Mouse (Mus musculus): Measurements from ENCODE around the gene Card9. TPM values are rescaled to one million over a fixed set of nuclear protein-coding genes. Genes with fewer than 3 reads are reported as not detected.
A peak's percentile ranks its signal among the peaks of the same experiment; 100 is the strongest.
"Not testable (repeated sequence)": the region's sequence is repeated elsewhere in the genome, so short reads cannot be mapped to it uniquely, and the experiment has no call there.

The Card9 gene
- polyA plus RNA-seq, 1 experiment from 2014 or later = 0.41 TPM

GRCm38 (mm10) chr2:26398978-26399377 lies 38.3 kb upstream of the Card9 start:
- no peak overlapping the region for H3K27ac ChIP-seq (ENCODE audit: low read depth, low read length)
- no peak overlapping the region for H3K4me3 ChIP-seq (ENCODE audit: low read depth, low read length)
- DNase-seq (ENCODE audit: low spot score) (no peak), ATAC-seq (ENCODE audit: insufficient read depth, low FRiP score, low TSS enrichment) (no peak)
- no peaks in the 10 kb centered on the region for H3K9me3 ChIP-seq (ENCODE audit: control insufficient read depth, low read length)
- WGBS = 90% methylated on average over 8 of the region's 8 CpGs
- no peaks in the 10 kb centered on the region for H3K4me1 ChIP-seq (ENCODE audit: control insufficient read depth, insufficient read depth, low read length)
- peaks cover 39% of the 10 kb centered on the region for H3K36me3 ChIP-seq (ENCODE audit: control insufficient read depth, insufficient read depth, low read length)
- H3K9ac ChIP-seq (ENCODE audit: low read length) = no peak overlapping the region
- H3K4me2 ChIP-seq (ENCODE audit: low read depth) = no peak overlapping the region
- H3K27me3 ChIP-seq (ENCODE audit: control insufficient read depth, insufficient read depth, low read length) = no peaks in the 10 kb centered on the region

DNA sequence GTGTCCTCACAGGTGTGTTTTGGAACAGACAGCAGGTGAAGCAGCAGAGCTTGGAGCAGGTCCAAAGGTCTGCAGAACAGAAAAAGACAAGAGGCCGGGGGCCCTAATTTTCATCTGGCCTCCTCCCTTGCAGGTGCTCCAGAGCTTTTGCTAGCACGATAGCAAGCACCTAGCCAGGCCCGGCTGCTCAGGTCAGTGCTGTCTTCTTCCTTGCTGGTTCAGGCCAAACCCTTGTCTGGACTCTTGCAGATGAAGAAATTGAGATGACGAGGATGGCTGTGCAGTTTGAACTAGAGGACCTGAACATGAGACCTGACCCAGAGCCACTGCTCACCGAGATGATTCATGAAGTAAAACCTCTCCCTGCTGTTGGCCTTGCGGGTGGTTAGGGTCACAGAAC lies 30.9 kb upstream of the Card9 start:
- ATAC-seq (ENCODE audit: insufficient read depth, low FRiP score, low TSS enrichment) (no peak), DNase-seq (ENCODE audit: low spot score) (no peak)
- no peak overlapping the region for H3K9ac ChIP-seq (ENCODE audit: low read length)
- H3K9me3 ChIP-seq (ENCODE audit: control insufficient read depth, low read length) = no peaks in the 10 kb centered on the region
- no peak overlapping the region for H3K4me3 ChIP-seq (ENCODE audit: low read depth, low read length)
- H3K36me3 ChIP-seq (ENCODE audit: control insufficient read depth, insufficient read depth, low read length) = peaks cover 47% of the 10 kb centered on the region
- H3K4me2 ChIP-seq (ENCODE audit: low read depth) = no peak overlapping the region
- no peak overlapping the region for H3K27ac ChIP-seq (ENCODE audit: low read depth, low read length)
- no peaks in the 10 kb centered on the region for H3K27me3 ChIP-seq (ENCODE audit: control insufficient read depth, insufficient read depth, low read length)
- peaks cover 10% of the 10 kb centered on the region; the same call in 1 of the 2 replicates for H3K4me1 ChIP-seq (ENCODE audit: control insufficient read depth, insufficient read depth, low read length)
- 91% methylated on average over 6 of the region's 6 CpGs for WGBS

GRCm38 (mm10) chr2:26390954-26391353 lies 30.2 kb upstream of the Card9 start:
- Histone ChIP-seq H3K9ac (ENCODE audit: low read length) (no peak overlapping the region), H3K4me2 (ENCODE audit: low read depth) (no peak overlapping the region)

GRCm38 (mm10) chr2:26389154-26389690 lies 28.5 kb upstream of the Card9 start, which contains the start of the genes Entr1 and Pmpca:
Entr1 (minus strand) TSS chr2:26389316.
Pmpca (plus strand) TSS chr2:26389339.
- WGBS = under 1% methylated on average over 43 of the region's 60 CpGs
- peak within 1 kb of the TSS; percentile 99 for H3K4me2 ChIP-seq (ENCODE audit: low read depth)
- H3K4me1 ChIP-seq (ENCODE audit: control insufficient read depth, insufficient read depth, low read length) = peaks cover 10% of the 10 kb centered on the region; the same call in 1 of the 2 replicates
- no peaks in the 10 kb centered on the region for H3K27me3 ChIP-seq (ENCODE audit: control insufficient read depth, insufficient read depth, low read length)
- H3K27ac ChIP-seq (ENCODE audit: low read depth, low read length) = peak within 1 kb of the TSS; percentile 62
- H3K9ac ChIP-seq (ENCODE audit: low read length) = peak within 1 kb of the TSS; percentile 92
- no peaks in the 10 kb centered on the region for H3K9me3 ChIP-seq (ENCODE audit: control insufficient read depth, low read length)
- DNase-seq (ENCODE audit: low spot score) (peak; percentile 92), ATAC-seq (ENCODE audit: insufficient read depth, low FRiP score, low TSS enrichment) (peak; percentile 90)
- peaks cover 40% of the 10 kb centered on the region for H3K36me3 ChIP-seq (ENCODE audit: control insufficient read depth, insufficient read depth, low read length)
- H3K4me3 ChIP-seq (ENCODE audit: low read depth, low read length) = peak within 1 kb of the TSS; percentile 93

More at GRCm38 (mm10) chr2:26390954-26391353, 30.2 kb upstream of the Card9 start:
- Histone ChIP-seq H3K4me3 (ENCODE audit: low read depth, low read length) (no peak overlapping the region), H3K27me3 (ENCODE audit: control insufficient read depth, insufficient read depth, low read length) (no peaks in the 10 kb centered on the region), H3K36me3 (ENCODE audit: control insufficient read depth, insufficient read depth, low read length) (peaks cover 43% of the 10 kb centered on the region), H3K9me3 (ENCODE audit: control insufficient read depth, low read length) (no peaks in the 10 kb centered on the region), H3K4me1 (ENCODE audit: control insufficient read depth, insufficient read depth, low read length) (peaks cover 10% of the 10 kb centered on the region; the same call in 1 of the 2 replicates), H3K27ac (ENCODE audit: low read depth, low read length) (no peak overlapping the region)
- DNase-seq (ENCODE audit: low spot score) (no peak), ATAC-seq (ENCODE audit: insufficient read depth, low FRiP score, low TSS enrichment) (no peak)
- WGBS = 78% methylated on average over 3 of the region's 3 CpGs

- Histone ChIP-seq H3K27ac (ENCODE audit: low read depth, low read length) (peak overlapping the region; percentile 62), H3K4me3 (ENCODE audit: low read depth, low read length) (peak overlapping the region; percentile 93), H3K4me1 (ENCODE audit: control insufficient read depth, insufficient read depth, low read length) (peaks cover 10% of the 10 kb centered on the region; the same call in 1 of the 2 replicates), H3K27me3 (ENCODE audit: control insufficient read depth, insufficient read depth, low read length) (no peaks in the 10 kb centered on the region), H3K9me3 (ENCODE audit: control insufficient read depth, low read length) (no peaks in the 10 kb centered on the region), H3K4me2 (ENCODE audit: low read depth) (peak overlapping the region; percentile 99), H3K36me3 (ENCODE audit: control insufficient read depth, insufficient read depth, low read length) (peaks cover 38% of the 10 kb centered on the region), H3K9ac (ENCODE audit: low read length) (peak overlapping the region; percentile 92)
- DNase-seq (ENCODE audit: low spot score) (peak; percentile 31), ATAC-seq (ENCODE audit: insufficient read depth, low FRiP score, low TSS enrichment) (peak; percentile 60; the same call in 1 of the 2 replicates)
- whole genome bisulfite sequencing = under 1% methylated on average over 45 of the region's 45 CpGs
These were observed 28.0 kb upstream of the Card9 start for GRCm38 (mm10) chr2:26388682-26389153.

GRCm38 (mm10) chr2:26387713-26388112 lies 27.0 kb upstream of the Card9 start:
- H3K36me3 ChIP-seq (ENCODE audit: control insufficient read depth, insufficient read depth, low read length) = peaks cover 42% of the 10 kb centered on the region
- no peak for DNase-seq (ENCODE audit: low spot score)
- H3K4me2 ChIP-seq (ENCODE audit: low read depth) = peak overlapping the region; percentile 99
- ATAC-seq (ENCODE audit: insufficient read depth, low FRiP score, low TSS enrichment) = no peak
- no peaks in the 10 kb centered on the region for H3K9me3 ChIP-seq (ENCODE audit: control insufficient read depth, low read length)
- no peak overlapping the region for H3K27ac ChIP-seq (ENCODE audit: low read depth, low read length)
- 88% methylated on average over 3 of the region's 3 CpGs for WGBS
- H3K4me3 ChIP-seq (ENCODE audit: low read depth, low read length) = peak overlapping the region; percentile 93; the same call in 1 of the 2 replicates
- H3K9ac ChIP-seq (ENCODE audit: low read length) = no peak overlapping the region
- H3K4me1 ChIP-seq (ENCODE audit: control insufficient read depth, insufficient read depth, low read length) = peaks cover 10% of the 10 kb centered on the region; the same call in 1 of the 2 replicates
- H3K27me3 ChIP-seq (ENCODE audit: control insufficient read depth, insufficient read depth, low read length) = no peaks in the 10 kb centered on the region

DNA sequence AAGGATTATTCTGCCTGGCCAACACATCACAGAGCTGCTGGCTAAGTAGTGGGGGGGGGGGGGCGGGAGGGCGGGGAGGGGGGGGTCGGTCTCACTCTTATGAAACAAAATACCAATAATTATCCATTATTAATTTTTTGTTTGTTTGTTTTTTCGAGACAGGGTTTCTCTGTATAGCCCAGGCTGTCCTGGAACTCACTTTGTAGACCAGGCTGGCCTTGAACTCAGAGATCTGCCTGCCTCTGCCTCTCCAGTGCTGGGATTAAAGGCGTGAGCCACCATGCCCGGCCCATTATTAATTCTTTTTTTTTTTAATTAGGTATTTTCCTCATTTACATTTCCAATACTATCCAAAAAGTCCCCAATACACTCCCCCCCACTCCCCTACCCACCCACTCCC lies 20.2 kb upstream of the Card9 start:
- peak overlapping the region; percentile 80 for H3K4me3 ChIP-seq (ENCODE audit: low read depth, low read length)
- DNase-seq (ENCODE audit: low spot score); H3K4me1 ChIP-seq (ENCODE audit: control insufficient read depth, insufficient read depth, low read length); ATAC-seq (ENCODE audit: insufficient read depth, low FRiP score, low TSS enrichment); H3K27me3 ChIP-seq (ENCODE audit: control insufficient read depth, insufficient read depth, low read length); H3K27ac ChIP-seq (ENCODE audit: low read depth, low read length); H3K9me3 ChIP-seq (ENCODE audit: control insufficient read depth, low read length): not testable (repeated sequence)
- 33% methylated on average over 6 of the region's 6 CpGs for WGBS
- H3K9ac ChIP-seq (ENCODE audit: low read length) = peak overlapping the region; percentile 68; the same call in 1 of the 2 replicates
- H3K36me3 ChIP-seq (ENCODE audit: control insufficient read depth, insufficient read depth, low read length) = peaks cover 31% of the 10 kb centered on the region
- peak overlapping the region; percentile 62 for H3K4me2 ChIP-seq (ENCODE audit: low read depth)

DNA sequence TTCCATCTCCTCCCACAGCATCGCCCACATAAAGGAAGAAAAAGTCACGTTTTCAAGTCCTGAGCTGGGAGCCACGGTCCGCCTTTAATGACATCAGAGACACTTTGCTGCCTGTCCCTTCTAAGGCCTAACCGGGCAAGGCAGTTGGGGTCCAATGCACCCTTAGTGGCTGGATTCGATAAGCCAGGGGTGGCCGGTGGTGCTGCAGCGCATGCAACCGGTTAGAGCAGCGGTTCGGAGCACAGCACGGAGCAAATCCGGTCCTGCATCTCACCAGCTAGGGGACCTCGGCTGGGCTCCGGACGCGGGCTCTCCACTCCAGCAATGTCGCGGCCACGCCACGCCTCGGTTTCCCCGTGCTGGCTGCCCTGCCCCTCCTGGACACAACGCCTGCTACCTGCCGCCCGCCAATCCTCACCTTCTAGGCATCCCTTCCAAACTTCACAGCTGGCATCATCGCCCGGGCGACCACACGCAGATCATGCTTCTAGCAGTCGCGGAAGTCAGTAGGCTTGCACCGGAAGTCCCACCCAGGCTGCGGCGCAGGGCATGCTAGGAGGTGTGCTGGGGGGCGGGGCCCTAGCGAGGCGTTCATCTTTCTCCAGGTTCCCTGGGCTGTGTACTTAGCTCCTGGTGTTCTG lies 19.5 kb upstream of the Card9 start, which contains the start of gene Snapc4:
Snapc4 (minus strand) TSS at position 523 of the 641 bp plus-strand sequence.
- Histone ChIP-seq H3K27me3 (ENCODE audit: control insufficient read depth, insufficient read depth, low read length) (no peaks in the 10 kb centered on the region), H3K9me3 (ENCODE audit: control insufficient read depth, low read length) (no peaks in the 10 kb centered on the region), H3K9ac (ENCODE audit: low read length) (peak within 1 kb of the TSS; percentile 68), H3K27ac (ENCODE audit: low read depth, low read length) (no peak within 1 kb of the TSS), H3K36me3 (ENCODE audit: control insufficient read depth, insufficient read depth, low read length) (peaks cover 31% of the 10 kb centered on the region), H3K4me3 (ENCODE audit: low read depth, low read length) (peak within 1 kb of the TSS; percentile 80), H3K4me2 (ENCODE audit: low read depth) (peak within 1 kb of the TSS; percentile 62), H3K4me1 (ENCODE audit: control insufficient read depth, insufficient read depth, low read length) (no peaks in the 10 kb centered on the region)
- under 1% methylated on average over 38 of the region's 38 CpGs for WGBS
- peak; percentile 87 for DNase-seq (ENCODE audit: low spot score)
- ATAC-seq (ENCODE audit: insufficient read depth, low FRiP score, low TSS enrichment) = peak; percentile 89
